Mouse (Mus musculus): ENCODE results near the gene Xylt1. TPM values are rescaled to one million over a fixed set of nuclear protein-coding genes. Genes with fewer than 3 reads are reported as not detected.

The Xylt1 gene
- polyA plus RNA-seq, 1 experiment from 2014 or later = 1.1 TPM

DNA sequence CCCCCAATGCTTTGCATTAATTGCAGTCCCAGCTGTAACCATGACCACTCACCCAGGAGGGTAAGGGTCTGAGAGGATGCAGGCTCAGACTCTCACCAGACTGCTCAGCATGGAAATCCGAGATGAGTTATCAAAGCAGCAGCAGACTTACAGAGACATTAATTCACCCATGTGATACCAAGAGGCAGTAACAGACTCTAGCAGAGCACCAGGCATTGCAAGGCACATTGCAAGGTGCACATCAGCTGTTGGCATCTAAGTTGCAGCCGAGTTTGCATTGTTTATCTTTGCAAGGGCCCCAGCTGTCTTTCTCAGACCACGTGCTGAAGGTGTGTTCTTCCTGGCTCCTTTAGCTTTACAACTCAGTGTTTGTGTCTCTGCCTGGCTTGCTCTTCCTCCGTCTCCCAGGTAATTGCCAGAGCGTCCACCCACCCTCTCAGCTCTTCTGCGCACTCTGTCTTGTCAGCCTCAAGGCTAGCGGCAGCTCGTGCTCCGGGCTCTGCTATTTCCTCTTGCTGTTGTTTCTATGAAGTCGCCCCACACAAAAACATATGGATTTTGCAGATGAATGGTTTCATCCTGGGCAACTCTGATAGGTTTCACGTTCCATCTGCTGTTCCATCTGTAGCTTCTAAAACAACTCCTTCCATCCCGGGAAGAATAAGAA lies 214.4 kb downstream of the Xylt1 start:
- H3K9ac ChIP-seq (ENCODE audit: low read length) = no peak overlapping the region
- no peaks in the 10 kb centered on the region; the same call in 1 of the 2 replicates for H3K4me1 ChIP-seq (ENCODE audit: control insufficient read depth, insufficient read depth, low read length)
- no peaks in the 10 kb centered on the region for H3K27me3 ChIP-seq (ENCODE audit: control insufficient read depth, insufficient read depth, low read length)
- H3K36me3 ChIP-seq (ENCODE audit: control insufficient read depth, insufficient read depth, low read length) = no peaks in the 10 kb centered on the region
- H3K27ac ChIP-seq (ENCODE audit: low read depth, low read length) = no peak overlapping the region
- H3K4me3 ChIP-seq (ENCODE audit: low read depth, low read length) = no peak overlapping the region
- WGBS = 88% methylated on average over 12 of the region's 12 CpGs
- ATAC-seq (ENCODE audit: low FRiP score) (no peak), DNase-seq (ENCODE audit: low spot score, missing footprints) (no peak)
- H3K9me3 ChIP-seq (ENCODE audit: control insufficient read depth, low read length) = no peaks in the 10 kb centered on the region
- H3K4me2 ChIP-seq = no peak overlapping the region

GRCm38 (mm10) chr7:117600443-117600842 lies 219.7 kb downstream of the Xylt1 start:
- H3K9me3 ChIP-seq (ENCODE audit: control insufficient read depth, low read length) = no peaks in the 10 kb centered on the region
- H3K9ac ChIP-seq (ENCODE audit: low read length) = no peak overlapping the region; the same call in 1 of the 2 replicates
- DNase-seq (ENCODE audit: low spot score, missing footprints) (no peak), ATAC-seq (ENCODE audit: low FRiP score) (no peak)
- H3K4me3 ChIP-seq (ENCODE audit: low read depth, low read length) = no peak overlapping the region
- no peak overlapping the region for H3K27ac ChIP-seq (ENCODE audit: low read depth, low read length)
- no peak overlapping the region for H3K4me2 ChIP-seq
- H3K36me3 ChIP-seq (ENCODE audit: control insufficient read depth, insufficient read depth, low read length) = no peaks in the 10 kb centered on the region
- 42% methylated on average over 7 of the region's 7 CpGs for WGBS
- peaks cover 4% of the 10 kb centered on the region for H3K4me1 ChIP-seq (ENCODE audit: control insufficient read depth, insufficient read depth, low read length)
- H3K27me3 ChIP-seq (ENCODE audit: control insufficient read depth, insufficient read depth, low read length) = no peaks in the 10 kb centered on the region

DNA sequence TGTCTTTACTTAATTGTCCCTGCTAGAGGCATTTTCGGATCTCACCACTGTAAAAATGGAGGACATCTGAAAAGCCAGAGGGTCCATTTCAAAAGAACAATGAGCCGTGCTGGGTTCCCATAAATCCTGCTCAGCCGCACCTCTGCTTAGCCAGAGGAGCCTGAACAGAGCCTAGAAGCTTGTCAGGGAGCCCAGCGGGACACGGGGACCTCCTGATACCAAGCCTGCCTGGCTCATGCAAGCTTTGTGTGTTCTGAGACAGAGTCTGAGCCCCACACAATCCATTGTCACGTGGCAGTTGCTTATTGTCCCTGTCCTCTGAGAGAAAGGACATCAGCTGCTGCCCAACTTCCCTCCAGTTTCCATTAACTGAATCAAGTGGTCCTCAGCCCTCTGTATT lies 229.7 kb downstream of the Xylt1 start:
- 29% methylated on average over 6 of the region's 6 CpGs for WGBS
- Histone ChIP-seq H3K4me3 (ENCODE audit: low read depth, low read length) (no peak overlapping the region), H3K27ac (ENCODE audit: low read depth, low read length) (no peak overlapping the region), H3K36me3 (ENCODE audit: control insufficient read depth, insufficient read depth, low read length) (no peaks in the 10 kb centered on the region), H3K27me3 (ENCODE audit: control insufficient read depth, insufficient read depth, low read length) (no peaks in the 10 kb centered on the region), H3K9ac (ENCODE audit: low read length) (no peak overlapping the region), H3K4me1 (ENCODE audit: control insufficient read depth, insufficient read depth, low read length) (peaks cover 8% of the 10 kb centered on the region), H3K4me2 (no peak overlapping the region), H3K9me3 (ENCODE audit: control insufficient read depth, low read length) (no peaks in the 10 kb centered on the region)
- ATAC-seq (ENCODE audit: low FRiP score) (peak; percentile 70), DNase-seq (ENCODE audit: low spot score, missing footprints) (peak; percentile 87)

DNA sequence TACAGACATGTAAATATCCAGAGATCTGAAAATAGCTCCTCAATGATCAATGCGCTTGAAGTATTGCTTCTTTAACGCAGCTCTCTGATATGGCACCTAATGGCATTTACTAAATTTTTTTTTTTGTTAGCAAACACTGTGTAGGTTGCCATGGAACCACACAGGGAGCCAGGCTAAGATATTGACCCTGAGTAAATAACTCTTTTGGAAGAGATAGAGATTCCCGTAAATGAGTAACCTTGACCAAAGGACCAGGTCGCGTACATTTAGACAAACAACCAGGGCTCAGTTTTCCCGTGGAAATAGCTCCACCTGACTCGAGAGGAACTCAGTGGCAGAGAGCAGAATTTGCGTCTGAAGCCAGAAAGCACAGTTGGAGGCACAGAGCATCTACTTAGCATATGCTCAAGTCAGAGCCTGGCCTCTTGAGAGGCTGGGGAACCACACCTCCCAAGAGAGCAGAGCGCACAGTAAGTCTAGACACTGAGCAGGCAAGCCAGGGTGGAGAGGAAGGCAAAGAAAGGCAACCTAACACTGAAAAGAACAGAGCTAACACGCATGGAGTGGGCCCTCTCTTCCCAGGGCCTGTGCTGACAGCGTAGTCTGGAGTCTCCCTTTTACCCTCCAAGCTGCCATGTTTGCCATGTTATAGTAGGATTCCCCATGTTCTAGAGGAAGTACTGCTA lies 232.2 kb downstream of the Xylt1 start:
- ATAC-seq (ENCODE audit: low FRiP score) (no peak), DNase-seq (ENCODE audit: low spot score, missing footprints) (no peak)
- no peak overlapping the region for H3K4me2 ChIP-seq
- H3K27ac ChIP-seq (ENCODE audit: low read depth, low read length) = no peak overlapping the region
- peaks cover 12% of the 10 kb centered on the region; the same call in 1 of the 2 replicates for H3K27me3 ChIP-seq (ENCODE audit: control insufficient read depth, insufficient read depth, low read length)
- H3K4me1 ChIP-seq (ENCODE audit: control insufficient read depth, insufficient read depth, low read length) = peaks cover 11% of the 10 kb centered on the region
- no peaks in the 10 kb centered on the region for H3K9me3 ChIP-seq (ENCODE audit: control insufficient read depth, low read length)
- H3K4me3 ChIP-seq (ENCODE audit: low read depth, low read length) = no peak overlapping the region
- WGBS = 70% methylated on average over 11 of the region's 11 CpGs
- no peak overlapping the region for H3K9ac ChIP-seq (ENCODE audit: low read length)
- no peaks in the 10 kb centered on the region for H3K36me3 ChIP-seq (ENCODE audit: control insufficient read depth, insufficient read depth, low read length)

DNA sequence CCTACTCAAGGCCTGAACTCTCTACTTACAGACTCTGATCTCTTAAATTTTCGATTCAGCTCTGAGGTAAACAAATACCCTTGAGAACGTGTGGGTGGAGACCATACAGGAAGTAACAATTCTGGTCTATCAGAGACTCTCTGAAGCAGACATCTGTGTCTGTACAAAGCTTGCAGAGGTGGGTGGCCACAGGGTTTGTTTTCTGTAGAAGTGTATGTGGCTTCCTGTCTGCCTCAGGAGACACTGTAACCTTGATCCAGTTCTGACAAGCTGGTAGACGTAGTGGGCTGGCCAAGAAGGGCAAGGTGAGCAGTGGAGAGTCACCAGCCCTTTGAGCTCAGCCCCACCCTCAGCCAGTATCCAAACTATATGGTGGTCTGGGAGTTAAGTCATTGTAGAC lies 233.0 kb downstream of the Xylt1 start:
- Histone ChIP-seq H3K4me2 (no peak overlapping the region), H3K27ac (ENCODE audit: low read depth, low read length) (no peak overlapping the region), H3K4me1 (ENCODE audit: control insufficient read depth, insufficient read depth, low read length) (peaks cover 19% of the 10 kb centered on the region), H3K4me3 (ENCODE audit: low read depth, low read length) (no peak overlapping the region), H3K36me3 (ENCODE audit: control insufficient read depth, insufficient read depth, low read length) (no peaks in the 10 kb centered on the region), H3K27me3 (ENCODE audit: control insufficient read depth, insufficient read depth, low read length) (peaks cover 12% of the 10 kb centered on the region; the same call in 1 of the 2 replicates), H3K9ac (ENCODE audit: low read length) (no peak overlapping the region), H3K9me3 (ENCODE audit: control insufficient read depth, low read length) (no peaks in the 10 kb centered on the region)
- DNase-seq (ENCODE audit: low spot score, missing footprints) (no peak), ATAC-seq (ENCODE audit: low FRiP score) (no peak)
- 81% methylated on average over 3 of the region's 3 CpGs for WGBS

GRCm38 (mm10) chr7:117614346-117614745 lies 233.6 kb downstream of the Xylt1 start:
- H3K4me3 ChIP-seq (ENCODE audit: low read depth, low read length) = no peak overlapping the region
- H3K9ac ChIP-seq (ENCODE audit: low read length) = no peak overlapping the region
- H3K4me1 ChIP-seq (ENCODE audit: control insufficient read depth, insufficient read depth, low read length) = peaks cover 24% of the 10 kb centered on the region
- H3K9me3 ChIP-seq (ENCODE audit: control insufficient read depth, low read length) = no peaks in the 10 kb centered on the region
- WGBS = 85% methylated on average over 2 of the region's 2 CpGs
- no peak overlapping the region for H3K4me2 ChIP-seq
- peaks cover 12% of the 10 kb centered on the region; the same call in 1 of the 2 replicates for H3K27me3 ChIP-seq (ENCODE audit: control insufficient read depth, insufficient read depth, low read length)
- DNase-seq (ENCODE audit: low spot score, missing footprints) = no peak
- no peak overlapping the region for H3K27ac ChIP-seq (ENCODE audit: low read depth, low read length)
- no peaks in the 10 kb centered on the region for H3K36me3 ChIP-seq (ENCODE audit: control insufficient read depth, insufficient read depth, low read length)
- no peak for ATAC-seq (ENCODE audit: low FRiP score)

- no peak for ATAC-seq (ENCODE audit: low FRiP score)
- no peak overlapping the region for H3K4me2 ChIP-seq
- peaks cover 28% of the 10 kb centered on the region for H3K4me1 ChIP-seq (ENCODE audit: control insufficient read depth, insufficient read depth, low read length)
Observed at GRCm38 (mm10) chr7:117614851-117615250, 234.1 kb downstream of the Xylt1 start.

DNA sequence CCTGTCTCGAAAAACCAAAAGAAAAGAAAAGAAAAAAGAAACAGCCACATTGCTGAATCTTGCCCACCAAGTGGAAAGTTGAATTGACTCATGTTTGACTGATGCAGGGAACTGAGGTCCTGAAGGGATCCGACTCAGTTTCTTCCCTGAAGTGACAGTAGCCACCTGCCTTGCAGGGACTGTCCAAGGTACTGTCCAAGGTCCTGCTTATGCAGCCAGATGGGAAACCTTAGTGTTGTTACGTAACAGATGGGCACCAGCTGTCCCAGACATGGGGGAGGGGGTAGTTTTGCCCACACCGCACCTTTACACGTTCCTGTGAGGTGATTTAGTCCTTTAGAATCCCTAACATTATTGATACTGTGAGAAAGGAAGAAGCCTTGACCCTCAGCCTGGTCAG lies 235.5 kb downstream of the Xylt1 start:
- Histone ChIP-seq H3K27me3 (ENCODE audit: control insufficient read depth, insufficient read depth, low read length) (peaks cover 24% of the 10 kb centered on the region), H3K4me2 (no peak overlapping the region), H3K4me3 (ENCODE audit: low read depth, low read length) (no peak overlapping the region), H3K36me3 (ENCODE audit: control insufficient read depth, insufficient read depth, low read length) (no peaks in the 10 kb centered on the region), H3K4me1 (ENCODE audit: control insufficient read depth, insufficient read depth, low read length) (peaks cover 22% of the 10 kb centered on the region), H3K27ac (ENCODE audit: low read depth, low read length) (no peak overlapping the region), H3K9me3 (ENCODE audit: control insufficient read depth, low read length) (no peaks in the 10 kb centered on the region), H3K9ac (ENCODE audit: low read length) (no peak overlapping the region)
- ATAC-seq (ENCODE audit: low FRiP score) = no peak
- 85% methylated on average over 5 of the region's 5 CpGs for WGBS
- DNase-seq (ENCODE audit: low spot score, missing footprints) = no peak

More at GRCm38 (mm10) chr7:117614851-117615250, 234.1 kb downstream of the Xylt1 start:
- Histone ChIP-seq H3K9ac (ENCODE audit: low read length) (no peak overlapping the region), H3K4me3 (ENCODE audit: low read depth, low read length) (no peak overlapping the region), H3K9me3 (ENCODE audit: control insufficient read depth, low read length) (no peaks in the 10 kb centered on the region), H3K27me3 (ENCODE audit: control insufficient read depth, insufficient read depth, low read length) (peaks cover 12% of the 10 kb centered on the region; the same call in 1 of the 2 replicates), H3K27ac (ENCODE audit: low read depth, low read length) (no peak overlapping the region), H3K36me3 (ENCODE audit: control insufficient read depth, insufficient read depth, low read length) (no peaks in the 10 kb centered on the region)
- 82% methylated on average over 5 of the region's 5 CpGs for WGBS
- no peak for DNase-seq (ENCODE audit: low spot score, missing footprints)

- no peak overlapping the region for H3K4me3 ChIP-seq (ENCODE audit: low read depth, low read length)
- H3K4me2 ChIP-seq = no peak overlapping the region
- no peaks in the 10 kb centered on the region for H3K36me3 ChIP-seq (ENCODE audit: control insufficient read depth, insufficient read depth, low read length)
- peak; percentile 87 for ATAC-seq (ENCODE audit: low FRiP score)
- H3K27ac ChIP-seq (ENCODE audit: low read depth, low read length) = no peak overlapping the region
- DNase-seq (ENCODE audit: low spot score, missing footprints) = peak; percentile 92
- 16% methylated on average over 4 of the region's 4 CpGs for WGBS
- H3K9me3 ChIP-seq (ENCODE audit: control insufficient read depth, low read length) = no peaks in the 10 kb centered on the region
- peaks cover 30% of the 10 kb centered on the region for H3K27me3 ChIP-seq (ENCODE audit: control insufficient read depth, insufficient read depth, low read length)
- peaks cover 22% of the 10 kb centered on the region for H3K4me1 ChIP-seq (ENCODE audit: control insufficient read depth, insufficient read depth, low read length)
- no peak overlapping the region for H3K9ac ChIP-seq (ENCODE audit: low read length)
Observed at GRCm38 (mm10) chr7:117618715-117619150, 238.0 kb downstream of the Xylt1 start.
